Mouse (Mus musculus) G1E-ER4 (cell line): ENCODE data around the gene Psmb2. TPM values are rescaled to one million over a fixed set of nuclear protein-coding genes. Genes with fewer than 3 reads are reported as not detected.

ENCODE experiments used
- GATA1 ChIP-seq: IDR thresholded peaks from one replicate; pipeline ENCODE4 v1.8.0; 2012; ENCODE audit warnings: low read length, inconsistent platforms
- polyA plus RNA-seq: library from polyadenylated mRNA; stranded (reverse); fragments of >175 nt; gene quantifications from 2 replicates; pipeline ENCODE4 v1.2.3, GENCODE M21; 2012

Gene Psmb2
- polyA plus RNA-seq, 1 experiment = 124 TPM

GRCm38 (mm10) chr4:126743713-126744112 is 66.3 kb downstream of the Psmb2 start:
- TF ChIP-seq GATA1 = no peak

DNA sequence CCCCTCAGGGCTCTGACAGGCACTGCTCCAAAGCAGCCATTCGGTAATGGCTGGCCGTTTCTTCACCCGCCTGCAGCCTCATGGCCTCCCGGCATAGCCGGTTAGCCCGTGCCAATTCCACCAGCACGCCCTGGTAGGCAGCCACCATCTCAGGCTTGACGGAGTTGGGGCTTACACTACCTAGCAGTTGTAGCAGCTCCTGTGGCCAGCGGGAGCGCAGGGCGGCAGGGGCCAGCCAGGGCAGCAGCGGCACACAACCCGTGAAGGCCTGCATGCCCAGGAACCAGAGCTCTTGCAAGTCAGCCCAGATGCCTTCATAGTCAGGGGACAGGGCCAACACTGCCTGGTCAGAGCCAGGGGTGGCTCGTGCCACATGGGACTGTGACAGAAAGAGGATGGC is 67.4 kb downstream of the Psmb2 start:
- no peak for TF ChIP-seq GATA1

GRCm38 (mm10) chr4:126745506-126746193 is 68.2 kb downstream of the Psmb2 start:
- TF ChIP-seq GATA1 = no peak

- TF ChIP-seq GATA1 = no peak
Observed at GRCm38 (mm10) chr4:126746194-126746840, 68.9 kb downstream of the Psmb2 start.

- TF ChIP-seq GATA1 = no peak
Observed at GRCm38 (mm10) chr4:126748381-126748780, 71.0 kb downstream of the Psmb2 start.

- no peak for TF ChIP-seq GATA1
Observed at GRCm38 (mm10) chr4:126749553-126749952, 72.1 kb downstream of the Psmb2 start.

GRCm38 (mm10) chr4:126750046-126750683 is 72.7 kb downstream of the Psmb2 start:
- TF ChIP-seq GATA1 = no peak

GRCm38 (mm10) chr4:126750863-126751555 is 73.6 kb downstream of the Psmb2 start:
- TF ChIP-seq GATA1 = no peak

DNA sequence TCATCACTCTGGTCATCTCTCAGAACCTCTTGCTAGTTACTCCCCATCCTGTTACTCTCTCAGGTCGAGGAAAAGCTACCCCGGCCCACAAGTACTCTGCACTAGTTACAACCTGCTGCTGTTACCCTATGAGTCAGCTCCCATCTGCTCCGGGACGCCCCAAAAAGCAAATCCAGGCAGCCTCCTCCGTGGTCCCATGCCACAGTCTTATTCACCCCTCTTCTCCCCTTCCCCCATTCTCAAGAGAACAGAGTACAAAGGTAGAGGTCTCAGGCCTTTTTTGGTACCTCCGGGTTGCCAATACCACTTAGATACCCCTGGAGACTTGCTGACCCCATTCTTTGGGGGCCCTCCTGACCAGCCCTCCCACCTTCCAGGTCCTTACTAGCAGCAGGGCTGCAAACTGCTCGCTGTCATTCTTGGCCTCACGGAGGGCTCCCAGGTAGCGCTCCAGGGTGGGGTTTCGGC is 74.2 kb downstream of the Psmb2 start:
- no peak for TF ChIP-seq GATA1

DNA sequence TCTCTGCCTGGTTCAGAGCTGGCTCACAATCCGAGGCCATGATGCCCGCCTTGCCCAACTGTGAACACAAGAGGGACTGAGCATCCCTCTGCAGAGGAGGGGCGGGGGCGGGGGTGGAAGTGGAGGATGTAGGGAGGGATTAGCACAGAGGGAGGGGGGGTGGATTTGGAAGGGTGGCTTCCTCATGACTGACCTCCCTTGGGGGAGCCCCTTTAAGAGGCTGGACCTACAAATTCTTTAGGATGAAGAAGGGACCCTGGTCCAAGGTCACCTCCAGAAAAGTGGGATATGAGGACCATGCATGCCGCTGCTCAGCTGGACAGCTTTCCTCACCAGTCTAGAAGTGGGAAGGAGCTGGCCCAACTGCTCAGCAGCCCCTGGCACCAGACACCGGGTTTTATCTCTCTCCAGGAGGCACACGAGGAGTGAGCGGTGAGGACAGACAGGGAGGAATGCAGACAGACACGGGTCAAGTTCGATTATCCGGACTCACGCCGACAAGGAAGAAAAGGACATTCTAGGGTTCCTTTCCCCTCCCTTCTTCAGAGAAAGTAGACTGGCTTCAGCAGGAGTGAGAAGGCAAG is 74.7 kb downstream of the Psmb2 start:
- TF ChIP-seq GATA1 = no peak

- no peak for TF ChIP-seq GATA1
Observed at GRCm38 (mm10) chr4:126752608-126753141, 75.2 kb downstream of the Psmb2 start.

DNA sequence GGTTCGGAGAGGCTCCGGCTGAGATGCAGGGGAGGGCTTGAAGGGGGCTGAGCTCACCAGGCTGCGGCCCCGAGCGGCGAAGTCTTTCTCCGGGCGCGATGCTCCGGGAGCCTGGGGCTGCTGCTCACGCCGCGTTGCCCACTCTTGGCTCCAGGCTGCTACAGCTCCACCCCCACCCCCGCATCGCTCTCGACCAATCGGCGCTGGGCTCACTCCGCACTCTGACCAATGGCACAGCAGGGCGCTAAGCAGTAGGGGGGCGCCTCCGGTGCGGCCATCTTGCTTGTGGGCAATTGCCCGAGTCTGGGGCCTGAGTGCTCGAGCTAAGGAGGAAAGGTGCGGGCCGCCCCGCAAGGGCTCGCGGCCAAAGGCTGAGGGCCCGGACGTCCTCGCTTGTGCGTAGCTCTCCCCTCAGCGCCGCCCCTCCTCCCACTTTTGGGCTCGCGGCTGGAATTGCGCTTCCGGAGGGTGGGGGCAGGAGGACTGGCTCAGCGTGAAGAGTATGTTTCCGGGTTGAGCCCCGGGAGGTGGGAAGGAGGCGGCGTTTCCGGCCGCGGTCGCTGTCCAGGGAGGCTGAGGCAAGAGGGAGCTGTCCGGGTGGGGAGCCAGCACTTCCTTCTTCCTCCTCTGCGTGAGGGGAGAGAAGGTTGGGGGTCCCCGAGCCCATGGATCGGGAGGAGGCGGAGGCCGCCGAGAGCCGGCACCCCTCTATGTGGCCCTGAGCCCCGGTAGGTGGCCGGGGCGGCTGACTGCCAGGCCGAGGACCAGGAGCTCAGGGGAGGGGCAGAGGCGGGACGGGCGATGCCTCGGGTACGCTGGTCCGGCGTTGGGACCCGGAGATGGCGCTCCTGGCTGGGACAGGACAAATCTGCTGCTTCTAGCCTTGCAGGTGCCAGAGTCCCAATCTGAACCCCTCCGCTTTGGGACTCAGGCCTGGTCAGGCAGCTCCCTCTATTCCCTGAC is 76.1 kb downstream of the Psmb2 start, which contains the start of the genes Ncdn and AU040320:
TSS of gene Ncdn (minus strand) at position 171 of the 963 bp plus-strand sequence.
TSS of gene AU040320 (plus strand) at position 277 of the 963 bp plus-strand sequence.
- no peak for TF ChIP-seq GATA1

DNA sequence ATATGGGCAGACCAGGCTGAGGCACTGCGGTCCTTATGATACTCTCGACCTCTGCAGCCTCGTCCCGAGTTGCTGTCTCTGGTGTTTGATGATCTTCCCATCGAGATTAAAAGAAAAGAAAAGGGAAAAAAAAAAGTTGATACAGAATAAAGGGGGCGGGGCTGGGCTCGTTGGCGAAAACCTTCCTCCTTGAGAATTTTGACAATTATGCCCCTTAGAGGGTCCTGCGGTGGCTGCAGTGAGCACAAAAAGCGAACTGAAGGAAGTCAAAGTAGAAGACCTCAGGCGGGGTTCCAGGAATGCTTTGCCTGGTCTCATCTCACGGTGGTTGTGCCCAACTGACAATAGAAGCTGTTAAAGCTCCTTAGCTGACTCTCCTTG is 76.8 kb downstream of the Psmb2 start:
- no peak for TF ChIP-seq GATA1

DNA sequence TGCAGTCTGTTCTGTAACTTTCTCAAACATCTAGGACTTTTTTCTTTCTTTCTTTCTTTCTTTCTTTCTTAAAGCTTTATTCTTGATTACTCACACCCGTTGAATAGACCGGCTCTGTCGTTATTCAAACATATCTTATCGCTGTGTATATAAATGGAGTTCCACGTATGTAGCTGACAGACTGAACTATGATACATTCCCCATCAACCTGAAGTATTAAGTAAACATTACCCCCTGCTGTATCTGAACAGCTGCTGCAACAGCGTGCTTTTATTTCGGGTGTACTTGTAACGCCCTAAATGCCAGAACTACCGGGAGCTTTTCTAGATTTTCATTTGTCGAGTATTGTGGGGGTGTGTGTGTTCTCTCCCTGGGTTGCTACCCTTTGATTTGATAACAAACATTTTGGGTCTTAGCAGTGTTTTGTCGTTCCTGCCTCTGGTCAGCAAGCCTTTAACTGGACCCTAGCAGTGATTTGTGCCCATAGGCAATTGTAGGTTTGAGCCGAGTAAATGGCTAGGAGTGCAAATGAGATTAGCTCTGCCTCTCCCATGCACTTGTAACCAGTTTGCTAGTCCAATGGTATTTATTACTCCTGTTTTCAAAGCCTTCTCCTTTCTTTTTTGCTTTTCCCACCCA is 77.4 kb downstream of the Psmb2 start:
- TF ChIP-seq GATA1 = no peak

- no peak for TF ChIP-seq GATA1
Observed at GRCm38 (mm10) chr4:126756766-126757165, 79.3 kb downstream of the Psmb2 start.
